Mouse (Mus musculus): ENCODE measurements around the gene Prrc2a. TPM values are rescaled to one million over a fixed set of nuclear protein-coding genes. Genes with fewer than 3 reads are reported as not detected.

Gene Prrc2a
- polyA plus RNA-seq, 1 experiment from 2014 or later: 131 TPM

GRCm38 (mm10) chr17:35201787-35202186 lies 37.1 kb upstream of the Prrc2a start, which contains the start of gene Tnf:
Tnf (minus strand) TSS chr17:35202007.
- peak within 1 kb of the TSS; percentile 18; the same call in 1 of the 2 replicates for H3K9ac ChIP-seq (replicated peaks; ENCODE audit: low read length)
- H3K27me3 ChIP-seq (ENCODE audit: control insufficient read depth, insufficient read depth, low read length): peaks cover 8% of the 10 kb centered on the region
- no peaks in the 10 kb centered on the region for H3K4me1 ChIP-seq (ENCODE audit: control insufficient read depth, insufficient read depth, low read length)
- WGBS: 44% methylated on average over 13 of the region's 13 CpGs
- no peak within 1 kb of the TSS for H3K27ac ChIP-seq (replicated peaks; ENCODE audit: low read depth, low read length)
- no peak within 1 kb of the TSS for H3K4me2 ChIP-seq (ENCODE audit: low read depth, low read length)
- no peak for ATAC-seq (replicated peaks; ENCODE audit: insufficient number of reproducible peaks, low FRiP score, low TSS enrichment, low read depth)
- no peaks in the 10 kb centered on the region for H3K9me3 ChIP-seq (replicated peaks; ENCODE audit: control insufficient read depth, low read length)
- no peak for DNase-seq (ENCODE audit: low spot score)
- no peaks in the 10 kb centered on the region for H3K36me3 ChIP-seq (replicated peaks; ENCODE audit: control insufficient read depth, insufficient read depth, low read depth, low read length)
- no peak within 1 kb of the TSS for H3K4me3 ChIP-seq (ENCODE audit: low read depth, low read length)

GRCm38 (mm10) chr17:35201128-35201527 lies 36.4 kb upstream of the Prrc2a start:
- Histone ChIP-seq H3K27ac (replicated peaks; ENCODE audit: low read depth, low read length) (no peak overlapping the region), H3K4me2 (ENCODE audit: low read depth, low read length) (no peak overlapping the region), H3K4me1 (ENCODE audit: control insufficient read depth, insufficient read depth, low read length) (no peaks in the 10 kb centered on the region), H3K9me3 (replicated peaks; ENCODE audit: control insufficient read depth, low read length) (no peaks in the 10 kb centered on the region), H3K9ac (replicated peaks; ENCODE audit: low read length) (no peak overlapping the region), H3K4me3 (ENCODE audit: low read depth, low read length) (no peak overlapping the region), H3K27me3 (ENCODE audit: control insufficient read depth, insufficient read depth, low read length) (peaks cover 14% of the 10 kb centered on the region), H3K36me3 (replicated peaks; ENCODE audit: control insufficient read depth, insufficient read depth, low read depth, low read length) (no peaks in the 10 kb centered on the region)
- DNase-seq (ENCODE audit: low spot score): no peak
- 76% methylated on average over 11 of the region's 11 CpGs for WGBS
- ATAC-seq (replicated peaks; ENCODE audit: insufficient number of reproducible peaks, low FRiP score, low TSS enrichment, low read depth): no peak

- no peaks in the 10 kb centered on the region for H3K9me3 ChIP-seq (replicated peaks; ENCODE audit: control insufficient read depth, low read length)
- H3K27ac ChIP-seq (replicated peaks; ENCODE audit: low read depth, low read length): no peak overlapping the region
- 89% methylated on average over 11 of the region's 11 CpGs for WGBS
- no peak overlapping the region for H3K4me2 ChIP-seq (ENCODE audit: low read depth, low read length)
- H3K4me3 ChIP-seq (ENCODE audit: low read depth, low read length): no peak overlapping the region
- no peak for ATAC-seq (replicated peaks; ENCODE audit: insufficient number of reproducible peaks, low FRiP score, low TSS enrichment, low read depth)
- H3K9ac ChIP-seq (replicated peaks; ENCODE audit: low read length): no peak overlapping the region
- H3K36me3 ChIP-seq (replicated peaks; ENCODE audit: control insufficient read depth, insufficient read depth, low read depth, low read length): no peaks in the 10 kb centered on the region
- H3K27me3 ChIP-seq (ENCODE audit: control insufficient read depth, insufficient read depth, low read length): peaks cover 22% of the 10 kb centered on the region
- H3K4me1 ChIP-seq (ENCODE audit: control insufficient read depth, insufficient read depth, low read length): no peaks in the 10 kb centered on the region
- DNase-seq (ENCODE audit: low spot score): no peak
Measured at GRCm38 (mm10) chr17:35200398-35200797, 35.7 kb upstream of the Prrc2a start.

- no peaks in the 10 kb centered on the region for H3K9me3 ChIP-seq (replicated peaks; ENCODE audit: control insufficient read depth, low read length)
- no peak for ATAC-seq (replicated peaks; ENCODE audit: insufficient number of reproducible peaks, low FRiP score, low TSS enrichment, low read depth)
- H3K4me1 ChIP-seq (ENCODE audit: control insufficient read depth, insufficient read depth, low read length): no peaks in the 10 kb centered on the region
- no peak overlapping the region for H3K27ac ChIP-seq (replicated peaks; ENCODE audit: low read depth, low read length)
- H3K4me3 ChIP-seq (ENCODE audit: low read depth, low read length): no peak overlapping the region
- H3K36me3 ChIP-seq (replicated peaks; ENCODE audit: control insufficient read depth, insufficient read depth, low read depth, low read length): no peaks in the 10 kb centered on the region
- WGBS: 23% methylated on average over 8 of the region's 8 CpGs
- no peak for DNase-seq (ENCODE audit: low spot score)
- H3K9ac ChIP-seq (replicated peaks; ENCODE audit: low read length): no peak overlapping the region
- H3K27me3 ChIP-seq (ENCODE audit: control insufficient read depth, insufficient read depth, low read length): peaks cover 27% of the 10 kb centered on the region
- no peak overlapping the region for H3K4me2 ChIP-seq (ENCODE audit: low read depth, low read length)
Measured at GRCm38 (mm10) chr17:35198946-35199345, 34.2 kb upstream of the Prrc2a start.

GRCm38 (mm10) chr17:35198029-35198428 lies 33.3 kb upstream of the Prrc2a start:
- H3K27me3 ChIP-seq (ENCODE audit: control insufficient read depth, insufficient read depth, low read length): peaks cover 27% of the 10 kb centered on the region
- H3K4me2 ChIP-seq (ENCODE audit: low read depth, low read length): no peak overlapping the region
- no peak for ATAC-seq (replicated peaks; ENCODE audit: insufficient number of reproducible peaks, low FRiP score, low TSS enrichment, low read depth)
- H3K4me1 ChIP-seq (ENCODE audit: control insufficient read depth, insufficient read depth, low read length): no peaks in the 10 kb centered on the region
- no peaks in the 10 kb centered on the region for H3K9me3 ChIP-seq (replicated peaks; ENCODE audit: control insufficient read depth, low read length)
- no peaks in the 10 kb centered on the region for H3K36me3 ChIP-seq (replicated peaks; ENCODE audit: control insufficient read depth, insufficient read depth, low read depth, low read length)
- no peak overlapping the region for H3K9ac ChIP-seq (replicated peaks; ENCODE audit: low read length)
- DNase-seq (ENCODE audit: low spot score): no peak
- no peak overlapping the region for H3K4me3 ChIP-seq (ENCODE audit: low read depth, low read length)
- no peak overlapping the region for H3K27ac ChIP-seq (replicated peaks; ENCODE audit: low read depth, low read length)
- WGBS: 58% methylated on average over 7 of the region's 7 CpGs

- DNase-seq (ENCODE audit: low spot score) (no peak), ATAC-seq (replicated peaks; ENCODE audit: insufficient number of reproducible peaks, low FRiP score, low TSS enrichment, low read depth) (no peak)
- no peak overlapping the region for H3K9ac ChIP-seq (replicated peaks; ENCODE audit: low read length)
- no peaks in the 10 kb centered on the region for H3K9me3 ChIP-seq (replicated peaks; ENCODE audit: control insufficient read depth, low read length)
- H3K4me3 ChIP-seq (ENCODE audit: low read depth, low read length): no peak overlapping the region
- peaks cover 21% of the 10 kb centered on the region for H3K27me3 ChIP-seq (ENCODE audit: control insufficient read depth, insufficient read depth, low read length)
- H3K27ac ChIP-seq (replicated peaks; ENCODE audit: low read depth, low read length): no peak overlapping the region
- 42% methylated on average over 6 of the region's 6 CpGs for WGBS
- no peak overlapping the region for H3K4me2 ChIP-seq (ENCODE audit: low read depth, low read length)
- H3K36me3 ChIP-seq (replicated peaks; ENCODE audit: control insufficient read depth, insufficient read depth, low read depth, low read length): no peaks in the 10 kb centered on the region
- H3K4me1 ChIP-seq (ENCODE audit: control insufficient read depth, insufficient read depth, low read length): no peaks in the 10 kb centered on the region
Measured at GRCm38 (mm10) chr17:35197126-35197525, 32.4 kb upstream of the Prrc2a start.

GRCm38 (mm10) chr17:35196321-35196641 lies 31.6 kb upstream of the Prrc2a start:
- ATAC-seq (replicated peaks; ENCODE audit: insufficient number of reproducible peaks, low FRiP score, low TSS enrichment, low read depth): no peak
- Histone ChIP-seq H3K36me3 (replicated peaks; ENCODE audit: control insufficient read depth, insufficient read depth, low read depth, low read length) (no peaks in the 10 kb centered on the region), H3K9ac (replicated peaks; ENCODE audit: low read length) (peak overlapping the region; percentile 57; the same call in 1 of the 2 replicates), H3K27ac (replicated peaks; ENCODE audit: low read depth, low read length) (no peak overlapping the region), H3K9me3 (replicated peaks; ENCODE audit: control insufficient read depth, low read length) (no peaks in the 10 kb centered on the region), H3K4me1 (ENCODE audit: control insufficient read depth, insufficient read depth, low read length) (no peaks in the 10 kb centered on the region), H3K4me3 (ENCODE audit: low read depth, low read length) (peak overlapping the region; percentile 37; the same call in 1 of the 2 replicates), H3K27me3 (ENCODE audit: control insufficient read depth, insufficient read depth, low read length) (peaks cover 21% of the 10 kb centered on the region), H3K4me2 (ENCODE audit: low read depth, low read length) (peak overlapping the region; percentile 66; the same call in 1 of the 2 replicates)
- 26% methylated on average over 9 of the region's 9 CpGs for WGBS
- no peak for DNase-seq (ENCODE audit: low spot score)

- Histone ChIP-seq H3K4me3 (ENCODE audit: low read depth, low read length) (peak overlapping the region; percentile 37), H3K4me2 (ENCODE audit: low read depth, low read length) (peak overlapping the region; percentile 66), H3K4me1 (ENCODE audit: control insufficient read depth, insufficient read depth, low read length) (no peaks in the 10 kb centered on the region), H3K27me3 (ENCODE audit: control insufficient read depth, insufficient read depth, low read length) (peaks cover 21% of the 10 kb centered on the region), H3K9ac (replicated peaks; ENCODE audit: low read length) (peak overlapping the region; percentile 57), H3K9me3 (replicated peaks; ENCODE audit: control insufficient read depth, low read length) (no peaks in the 10 kb centered on the region), H3K27ac (replicated peaks; ENCODE audit: low read depth, low read length) (no peak overlapping the region), H3K36me3 (replicated peaks; ENCODE audit: control insufficient read depth, insufficient read depth, low read depth, low read length) (no peaks in the 10 kb centered on the region)
- 2% methylated on average over 64 of the region's 66 CpGs for WGBS
- DNase-seq (ENCODE audit: low spot score): peak; percentile 83
- peak; percentile 75; the same call in 1 of the 2 replicates for ATAC-seq (replicated peaks; ENCODE audit: insufficient number of reproducible peaks, low FRiP score, low TSS enrichment, low read depth)
Measured at GRCm38 (mm10) chr17:35195631-35196320, 31.1 kb upstream of the Prrc2a start.
